Mouse (Mus musculus): Measurements from ENCODE around the gene Rtn4ip1.

DNA sequence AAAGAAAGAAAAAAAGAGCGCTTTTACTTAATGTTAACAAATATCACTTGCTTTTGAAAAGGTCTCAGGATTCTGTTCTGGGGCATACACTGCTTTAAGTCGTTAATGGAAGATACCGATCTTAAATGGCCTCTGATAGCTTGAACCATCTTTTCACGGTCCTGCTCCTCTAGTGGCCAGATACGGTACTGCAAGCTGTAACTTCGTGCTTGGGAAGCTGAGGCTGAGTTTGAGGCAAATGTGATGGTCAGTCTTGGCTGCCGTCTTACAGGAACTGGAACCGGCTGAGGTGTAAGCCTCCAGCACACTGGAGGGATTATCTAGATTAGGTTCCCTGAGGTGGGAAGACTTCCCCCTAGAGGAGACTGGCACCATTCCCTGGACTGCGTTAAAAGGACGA, 30.9 kb upstream of the Rtn4ip1 start:
- TF ChIP-seq CTCF (IDR thresholded peaks at IDR 0.05; ENCODE audit: extremely low read depth, insufficient read depth, insufficient read length, insufficient replicate concordance) (peak; percentile 64; the same call in 1 of the 2 replicates), POLR2A (IDR thresholded peaks at IDR 0.05; ENCODE audit: low read depth, low read length) (no peak)
